Mouse (Mus musculus) small intestine, adult 2 months (tissue): ENCODE data around the gene Olfr716. TPM values are rescaled to one million over a fixed set of nuclear protein-coding genes. Genes with fewer than 3 reads are reported as not detected.
"Not testable (repeated sequence)": the region's sequence is repeated elsewhere in the genome, so short reads cannot be mapped to it uniquely, and the experiment has no call there.

ENCODE experiments used
- H3K27ac ChIP-seq: fragments of 200-500 bp; 2 replicates; pipeline ENCODE4 v1.5.1; 2012; ENCODE audit warnings: low read depth, low read length, control low read depth, inconsistent platforms; ENCODE audit not compliant: insufficient read depth
- H3K27me3 ChIP-seq: fragments of 200-500 bp; 2 replicates; pipeline ENCODE4 v1.6.1; 2012; ENCODE audit warnings: mild to moderate bottlenecking, moderate library complexity, low read length, inconsistent platforms; ENCODE audit not compliant: control insufficient read depth, insufficient read depth
- H3K36me3 ChIP-seq: fragments of 200-500 bp; 2 replicates; pipeline ENCODE4 v1.6.1; 2012; ENCODE audit warnings: mild to moderate bottlenecking, low read length, control low read depth, inconsistent platforms; ENCODE audit not compliant: control insufficient read depth, insufficient read depth
- H3K4me1 ChIP-seq: fragments of 200-500 bp; 2 replicates; pipeline ENCODE4 v1.6.1; 2012; ENCODE audit warnings: low read length, inconsistent platforms, mixed read lengths; ENCODE audit not compliant: control insufficient read depth, insufficient read depth, insufficient read length
- H3K4me3 ChIP-seq: fragments of 200-500 bp; 2 replicates; pipeline ENCODE4 v1.5.1; 2012; ENCODE audit warnings: low read depth, mild to moderate bottlenecking, control low read depth, inconsistent platforms, low read length, moderate library complexity
- CTCF ChIP-seq: fragments of 200-500 bp; IDR thresholded peaks from 2 replicates; pipeline ENCODE4 v1.5.1; 2012; ENCODE audit warnings: low read depth, mild to moderate bottlenecking, control low read depth, inconsistent platforms, low read length, moderate library complexity, mixed read lengths; ENCODE audit not compliant: insufficient replicate concordance, insufficient read length; ENCODE audit errors: extremely low read depth
- POLR2A ChIP-seq: fragments of 200-500 bp; IDR thresholded peaks from 2 replicates; pipeline ENCODE4 v1.6.1; 2012; ENCODE audit warnings: low read depth, mild to moderate bottlenecking, control low read depth, inconsistent platforms, low read length, moderate library complexity
- WGBS: fragments of 180-500 bp; shearing (Covaris S2); methylation state at CpG from one replicate; pipeline ENCODE4 v1.1.7; 2018; 5-methylcytosine and 5-hydroxymethylcytosine counted together
- polyA plus RNA-seq: library from polyadenylated mRNA; depleted of rRNA; stranded (reverse); fragments of >200 nt; gene quantifications from 2 replicates; pipeline ENCODE4 v1.2.3, GENCODE M21; 2012; rRNA removed

Gene Olfr716
- not detected in 2 replicates for polyA plus RNA-seq

DNA sequence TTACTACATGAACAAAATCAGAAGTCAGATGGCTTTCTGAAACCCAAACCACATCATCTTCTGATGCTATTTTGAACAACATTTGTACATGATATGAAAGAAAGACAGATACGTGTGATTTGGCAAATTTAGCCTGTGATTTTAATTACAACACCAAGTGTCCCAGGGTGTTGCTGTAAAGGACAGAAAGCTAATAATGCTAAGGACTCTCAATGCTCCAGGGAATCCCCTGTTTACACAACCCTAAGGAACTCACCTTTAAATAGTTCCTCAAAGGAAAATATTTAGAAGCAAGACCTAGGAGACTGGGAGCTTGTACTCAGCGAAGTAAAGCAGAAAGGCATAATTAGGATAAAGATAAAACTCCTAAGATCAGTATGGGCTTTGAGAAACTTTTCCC, at the start of gene Olfr716:
TSS of gene Olfr716 (plus strand) at position 301 of the 400 bp plus-strand sequence.
- not testable (repeated sequence) for H3K36me3 ChIP-seq, H3K4me3 ChIP-seq
- WGBS = 57% methylated on average over 2 of the region's 2 CpGs

DNA sequence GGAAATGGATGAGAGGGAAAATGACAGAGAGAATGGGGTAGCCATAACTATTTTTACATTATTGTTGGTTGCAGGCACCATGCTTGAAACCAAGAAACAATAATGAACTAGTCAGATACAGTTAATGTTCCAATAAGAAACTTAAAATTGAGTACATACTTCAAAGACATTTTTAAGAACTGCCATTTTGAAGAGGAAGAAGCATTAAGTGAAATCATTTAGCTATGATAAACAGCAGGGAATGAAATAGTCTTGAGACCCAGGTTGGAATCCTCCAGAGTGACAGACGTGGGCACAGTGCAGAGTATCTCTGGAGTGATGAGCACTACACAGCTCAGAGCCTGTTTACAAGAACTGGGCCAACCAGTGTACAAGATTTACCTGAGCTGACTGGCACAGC, 45.2 kb upstream of the Olfr716 start, which contains the start of gene Olfr17:
TSS of gene Olfr17 (plus strand) at position 301 of the 400 bp plus-strand sequence.
- Histone ChIP-seq H3K36me3 (no peaks in the 10 kb centered on the region), H3K4me1 (no peaks in the 10 kb centered on the region), H3K27ac (no peak within 1 kb of the TSS), H3K4me3 (no peak within 1 kb of the TSS), H3K27me3 (no peaks in the 10 kb centered on the region)
- TF ChIP-seq POLR2A (no peak), CTCF (no peak)
- 33% methylated on average over 1 of the region's 1 CpGs for WGBS

More for the DNA sequence above, at the start of gene Olfr716:
- not testable (repeated sequence) for H3K27me3 ChIP-seq, H3K4me1 ChIP-seq, H3K27ac ChIP-seq

DNA sequence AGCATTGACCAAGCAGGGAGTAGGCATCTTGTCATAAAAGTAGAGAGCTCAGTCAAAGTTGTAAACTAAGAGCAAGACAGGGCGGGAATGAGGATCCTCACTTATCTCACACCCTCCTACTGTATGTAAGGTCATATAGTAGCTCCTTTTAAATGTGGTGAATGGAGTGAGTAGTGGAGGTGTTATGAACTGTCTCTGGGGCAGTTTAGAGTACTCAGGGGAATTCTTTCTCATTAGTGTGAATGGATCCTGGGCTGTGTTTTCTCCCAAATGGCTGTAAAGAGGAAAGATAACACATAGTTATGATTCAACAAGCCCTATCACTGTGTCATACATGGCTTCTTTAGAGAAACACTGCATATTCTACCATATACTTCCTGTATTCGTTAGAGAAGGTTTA, 27.9 kb upstream of the Olfr716 start, which contains the start of gene Olfr715b:
TSS of gene Olfr715b (minus strand) at position 101 of the 400 bp plus-strand sequence.
- H3K4me1 ChIP-seq, H3K36me3 ChIP-seq, H3K27ac ChIP-seq, H3K4me3 ChIP-seq, H3K27me3 ChIP-seq: not testable (repeated sequence)
- WGBS = 69% methylated on average over 2 of the region's 2 CpGs

DNA sequence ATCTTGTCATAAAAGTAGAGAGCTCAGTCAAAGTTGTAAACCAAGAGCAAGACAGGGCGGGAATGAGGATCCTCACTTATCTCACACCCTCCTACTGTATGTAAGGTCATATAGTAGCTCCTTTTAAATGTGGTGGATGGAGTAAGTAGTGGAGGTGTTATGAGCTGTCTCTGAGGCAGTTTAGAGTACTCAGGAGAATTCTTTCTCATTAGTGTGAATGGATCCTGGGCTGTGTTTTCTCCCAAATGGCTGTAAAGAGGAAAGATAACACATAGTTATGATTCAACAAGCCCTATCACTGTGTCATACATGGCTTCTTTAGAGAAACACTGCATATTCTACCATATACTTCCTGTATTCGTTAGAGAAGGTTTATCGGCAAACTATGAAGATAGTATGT, 7.1 kb upstream of the Olfr716 start, which contains the start of gene Olfr715:
TSS of gene Olfr715 (minus strand) at position 101 of the 400 bp plus-strand sequence.
- H3K4me1 ChIP-seq, H3K27ac ChIP-seq, H3K27me3 ChIP-seq, H3K36me3 ChIP-seq, H3K4me3 ChIP-seq: not testable (repeated sequence)
- WGBS = 77% methylated on average over 3 of the region's 3 CpGs

DNA sequence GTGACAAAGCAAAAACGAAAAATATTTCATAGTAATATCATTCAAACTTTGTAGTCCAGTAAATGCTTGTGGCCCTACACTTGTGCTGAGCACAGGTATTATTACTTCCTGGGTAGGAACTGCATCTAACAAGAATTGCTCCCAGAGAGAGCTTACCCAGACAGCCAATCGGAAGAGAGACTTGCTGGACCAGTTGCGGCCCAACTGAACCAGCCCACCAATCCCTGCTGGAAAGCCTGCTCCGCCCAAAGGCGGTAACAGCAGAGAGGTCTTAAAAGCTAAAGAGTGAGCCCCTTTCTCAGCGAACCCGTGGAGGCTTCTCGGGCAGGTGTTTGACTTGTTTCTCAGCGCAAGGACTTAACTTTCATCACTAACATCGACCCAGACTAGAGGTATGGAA, 28.6 kb downstream of the Olfr716 start, which contains the start of gene Nlrp14:
TSS of gene Nlrp14 (plus strand) at position 301 of the 400 bp plus-strand sequence.
- Histone ChIP-seq H3K4me3 (no peak within 1 kb of the TSS), H3K27me3 (no peaks in the 10 kb centered on the region), H3K4me1 (no peaks in the 10 kb centered on the region), H3K27ac (no peak within 1 kb of the TSS), H3K36me3 (no peaks in the 10 kb centered on the region)
- TF ChIP-seq CTCF (no peak), POLR2A (no peak)
- 79% methylated on average over 10 of the region's 10 CpGs for WGBS

DNA sequence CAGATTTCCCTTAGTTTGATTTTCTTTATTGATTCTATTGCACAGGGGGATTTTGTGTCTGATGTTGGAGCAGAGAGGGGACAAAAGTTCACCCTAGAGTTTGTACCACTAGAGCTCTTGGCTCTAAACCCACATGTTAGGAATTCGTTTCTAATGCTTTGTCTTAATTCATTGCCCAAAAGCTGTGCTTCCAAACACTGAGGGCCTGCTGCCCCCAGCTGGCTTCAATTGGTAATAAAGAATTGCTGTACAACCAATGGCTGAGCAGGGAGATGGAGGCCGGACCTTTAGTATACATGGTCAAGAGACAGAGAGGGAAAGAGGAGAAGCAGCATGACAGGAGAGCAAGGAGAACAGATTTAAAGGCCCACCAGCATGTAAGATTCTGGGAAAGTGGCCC, 42.3 kb downstream of the Olfr716 start:
- Histone ChIP-seq H3K27ac (no peak overlapping the region), H3K4me3 (no peak overlapping the region), H3K36me3 (no peaks in the 10 kb centered on the region), H3K4me1 (no peaks in the 10 kb centered on the region), H3K27me3 (no peaks in the 10 kb centered on the region; the same call in 1 of the 2 replicates)
- TF ChIP-seq POLR2A (no peak), CTCF (no peak)
- 25% methylated on average over 2 of the region's 2 CpGs for WGBS

Other genes with a start within 250 kb of the Olfr716 start
- not detected in 2 replicates for gene Olfr707, start 237.1 kb upstream of the Olfr716 start, polyA plus RNA-seq
- not detected in 2 replicates for gene Olfr1532-ps1, start 230.3 kb upstream of the Olfr716 start, polyA plus RNA-seq
- not detected in 2 replicates for gene Olfr709-ps1, start 206.1 kb upstream of the Olfr716 start, polyA plus RNA-seq
- gene Olfr710, start 190.0 kb upstream of the Olfr716 start, polyA plus RNA-seq = not detected in 2 replicates
- gene Olfr6, start 174.4 kb upstream of the Olfr716 start, polyA plus RNA-seq = not detected in 2 replicates
- gene Olfr711, start 162.9 kb upstream of the Olfr716 start, polyA plus RNA-seq = not detected in 2 replicates
- gene Olfr2, start 132.3 kb upstream of the Olfr716 start, polyA plus RNA-seq = not detected in 2 replicates
- gene Olfr713, start 107.2 kb upstream of the Olfr716 start, polyA plus RNA-seq = not detected in 2 replicates
- not detected in 2 replicates for gene Olfr714, start 67.3 kb upstream of the Olfr716 start, polyA plus RNA-seq
- not detected in 2 replicates for gene Olfr17, start 45.1 kb upstream of the Olfr716 start, polyA plus RNA-seq
- gene Olfr715b, start 28.0 kb upstream of the Olfr716 start, polyA plus RNA-seq = not detected in 2 replicates
- not detected in 2 replicates for gene Olfr715, start 7.2 kb upstream of the Olfr716 start, polyA plus RNA-seq
- gene Nlrp14, start 28.7 kb downstream of the Olfr716 start, polyA plus RNA-seq = not detected in 2 replicates
- not detected in 2 replicates for gene Rbmxl2, start 71.1 kb downstream of the Olfr716 start, polyA plus RNA-seq
- gene Syt9, start 232.4 kb downstream of the Olfr716 start, polyA plus RNA-seq = 0.28 and 0.41 TPM in 2 replicates